Mouse (Mus musculus) heart, postnatal 25 days (tissue): ENCODE data around the gene Fkbp6. TPM values are rescaled to one million over a fixed set of nuclear protein-coding genes. Genes with fewer than 3 reads are reported as not detected.
"Not testable (repeated sequence)": the region's sequence is repeated elsewhere in the genome, so short reads cannot be mapped to it uniquely, and the experiment has no call there.

Experiments used
- DNase-seq: peaks from one replicate; pipeline ENCODE4 v3.0.0; 2022; ENCODE audit warnings: low spot score
- intact Hi-C: fragments of 180-260 bp; cut with DNase I; formaldehyde crosslinking; loops from one replicate; pipeline ENCODE4 v1.15.1; 2025
- total RNA-seq, 2 experiments: library from RNA; stranded (reverse); gene quantifications; 2 replicates each; pipeline ENCODE4 v1.2.3; 2021

Gene Fkbp6
- 1 to 10 TPM in 1 of 2 experiments, under 1 TPM in 1; 0.31 to 1.1 TPM for total RNA-seq

GRCm38 (mm10) chr5:135349862-135350261 lies at the start of gene Fkbp6:
TSS of gene Fkbp6 (minus strand) at chr5:135350044.
- DNase-seq: no peak
- intact Hi-C loops: no loop called here

GRCm38 (mm10) chr5:135399382-135399781 lies 49.5 kb upstream of the Fkbp6 start:
- no peak for DNase-seq
- intact Hi-C loops: loop anchor here (5.0 kb wide), 1 partner anchor 148 kb away; the partner anchor contains the start of gene Hip1

GRCm38 (mm10) chr5:135395826-135396225 lies 46.0 kb upstream of the Fkbp6 start:
- DNase-seq: no peak
- intact Hi-C loops: loop anchor here (5.0 kb wide), 1 partner anchor 151 kb away; the partner anchor contains the start of gene Hip1

GRCm38 (mm10) chr5:135394004-135394823 lies 44.4 kb upstream of the Fkbp6 start, which contains the start of gene Pom121:
TSS of gene Pom121 (minus strand) at chr5:135394546.
- intact Hi-C loops: no loop called here
- peak; percentile 58 for DNase-seq

- intact Hi-C loops: no loop called here
Observed at GRCm38 (mm10) chr5:135383771-135384170, 33.9 kb upstream of the Fkbp6 start.

GRCm38 (mm10) chr5:135382746-135383145 lies 32.9 kb upstream of the Fkbp6 start:
- no peak for DNase-seq
- intact Hi-C loops: no loop called here

More at GRCm38 (mm10) chr5:135383771-135384170, 33.9 kb upstream of the Fkbp6 start:
- no peak for DNase-seq

- intact Hi-C loops: no loop called here
- no peak for DNase-seq
Observed at GRCm38 (mm10) chr5:135381356-135381925, 31.6 kb upstream of the Fkbp6 start.

- DNase-seq: no peak
- intact Hi-C loops: no loop called here
Observed at GRCm38 (mm10) chr5:135380681-135381080, 30.8 kb upstream of the Fkbp6 start.

GRCm38 (mm10) chr5:135376341-135376740 lies 26.5 kb upstream of the Fkbp6 start:
- intact Hi-C loops: no loop called here
- no peak for DNase-seq

GRCm38 (mm10) chr5:135375167-135375566 lies 25.3 kb upstream of the Fkbp6 start:
- DNase-seq: no peak
- intact Hi-C loops: no loop called here

GRCm38 (mm10) chr5:135373601-135374000 lies 23.8 kb upstream of the Fkbp6 start:
- intact Hi-C loops: no loop called here
- DNase-seq: no peak

GRCm38 (mm10) chr5:135371195-135371594 lies 21.4 kb upstream of the Fkbp6 start:
- DNase-seq: no peak
- intact Hi-C loops: no loop called here

GRCm38 (mm10) chr5:135369787-135370654 lies 20.2 kb upstream of the Fkbp6 start, which contains the start of gene Nsun5:
TSS of gene Nsun5 (plus strand) at chr5:135369953.
- peak; percentile 86 for DNase-seq
- intact Hi-C loops: loop anchor here (10.0 kb wide), 1 partner anchor 255 kb away; no protein-coding TSS in a partner anchor

GRCm38 (mm10) chr5:135369196-135369595 lies 19.4 kb upstream of the Fkbp6 start:
- intact Hi-C loops: loop anchor here (10.0 kb wide), 1 partner anchor 254 kb away; no protein-coding TSS in a partner anchor
- not testable (repeated sequence) for DNase-seq

- DNase-seq: no peak
- intact Hi-C loops: loop anchor here (10.0 kb wide), 1 partner anchor 254 kb away; no protein-coding TSS in a partner anchor
Observed at GRCm38 (mm10) chr5:135368312-135368711, 18.5 kb upstream of the Fkbp6 start.

GRCm38 (mm10) chr5:135367841-135368240 lies 18.0 kb upstream of the Fkbp6 start:
- intact Hi-C loops: loop anchor here (10.0 kb wide), 1 partner anchor 253 kb away; no protein-coding TSS in a partner anchor
- DNase-seq: no peak

- no peak for DNase-seq
Observed at GRCm38 (mm10) chr5:135363540-135363939, 13.7 kb upstream of the Fkbp6 start.

GRCm38 (mm10) chr5:135362572-135362971 lies 12.7 kb upstream of the Fkbp6 start:
- DNase-seq: no peak
- intact Hi-C loops: loop anchor here (10.0 kb wide), 1 partner anchor 248 kb away; no protein-coding TSS in a partner anchor

More at GRCm38 (mm10) chr5:135363540-135363939, 13.7 kb upstream of the Fkbp6 start:
- intact Hi-C loops: loop anchor here (10.0 kb wide), 1 partner anchor 249 kb away; no protein-coding TSS in a partner anchor

- intact Hi-C loops: loop anchor here (10.0 kb wide), 1 partner anchor 245 kb away; no protein-coding TSS in a partner anchor
Observed at GRCm38 (mm10) chr5:135359772-135360171, 9.9 kb upstream of the Fkbp6 start.

More at GRCm38 (mm10) chr5:135359772-135360171, 9.9 kb upstream of the Fkbp6 start:
- peak; percentile 13 for DNase-seq
